Mouse (Mus musculus): Measurements from ENCODE around the gene Pik3r2. TPM values are rescaled to one million over a fixed set of nuclear protein-coding genes. Genes with fewer than 3 reads are reported as not detected.

Pik3r2 gene
- polyA plus RNA-seq, 1 experiment from 2014 or later, result 21.5 TPM

GRCm38 (mm10) chr8:70773410-70773809, 3.1 kb downstream of the Pik3r2 start:
- Histone ChIP-seq H3K27me3 (ENCODE audit: control insufficient read depth, insufficient read depth, low read length) (no peaks in the 10 kb centered on the region), H3K27ac (ENCODE audit: low read depth, low read length) (no peak overlapping the region), H3K4me2 (no peak overlapping the region), H3K9me3 (replicated peaks; ENCODE audit: control insufficient read depth, low read length) (no peaks in the 10 kb centered on the region), H3K9ac (ENCODE audit: low read depth, low read length) (no peak overlapping the region), H3K4me1 (ENCODE audit: control insufficient read depth, insufficient read depth, low read length) (peaks cover 24% of the 10 kb centered on the region), H3K4me3 (ENCODE audit: low read depth, low read length) (no peak overlapping the region), H3K36me3 (ENCODE audit: control insufficient read depth, insufficient read depth, low read length) (peaks cover 15% of the 10 kb centered on the region)
- ATAC-seq (replicated peaks; ENCODE audit: insufficient number of reproducible peaks, low FRiP score, low TSS enrichment), result no peak
- 82% methylated on average over 5 of the region's 5 CpGs for WGBS (ENCODE audit: insufficient replicate concordance)

- Histone ChIP-seq H3K4me3 (ENCODE audit: low read depth, low read length) (no peak overlapping the region), H3K9ac (ENCODE audit: low read depth, low read length) (no peak overlapping the region), H3K4me1 (ENCODE audit: control insufficient read depth, insufficient read depth, low read length) (peaks cover 19% of the 10 kb centered on the region), H3K27me3 (ENCODE audit: control insufficient read depth, insufficient read depth, low read length) (0 out of 2 replicates have a peak, but pooled peaks cover under 1% of the 10 kb centered on the region), H3K4me2 (no peak overlapping the region), H3K36me3 (ENCODE audit: control insufficient read depth, insufficient read depth, low read length) (peaks cover 17% of the 10 kb centered on the region), H3K27ac (ENCODE audit: low read depth, low read length) (no peak overlapping the region), H3K9me3 (replicated peaks; ENCODE audit: control insufficient read depth, low read length) (no peaks in the 10 kb centered on the region)
- WGBS (ENCODE audit: insufficient replicate concordance), result 83% methylated on average over 9 of the region's 9 CpGs
- ATAC-seq (replicated peaks; ENCODE audit: insufficient number of reproducible peaks, low FRiP score, low TSS enrichment), result no peak
These were observed 3.6 kb downstream of the Pik3r2 start for GRCm38 (mm10) chr8:70772890-70773289.

GRCm38 (mm10) chr8:70772075-70772474, 4.4 kb downstream of the Pik3r2 start:
- Histone ChIP-seq H3K27ac (ENCODE audit: low read depth, low read length) (no peak overlapping the region), H3K27me3 (ENCODE audit: control insufficient read depth, insufficient read depth, low read length) (peaks cover 2% of the 10 kb centered on the region; the same call in 1 of the 2 replicates), H3K9ac (ENCODE audit: low read depth, low read length) (no peak overlapping the region), H3K36me3 (ENCODE audit: control insufficient read depth, insufficient read depth, low read length) (peaks cover 17% of the 10 kb centered on the region), H3K9me3 (replicated peaks; ENCODE audit: control insufficient read depth, low read length) (no peaks in the 10 kb centered on the region), H3K4me1 (ENCODE audit: control insufficient read depth, insufficient read depth, low read length) (peaks cover 15% of the 10 kb centered on the region), H3K4me3 (ENCODE audit: low read depth, low read length) (no peak overlapping the region), H3K4me2 (no peak overlapping the region)
- 95% methylated on average over 13 of the region's 13 CpGs for WGBS (ENCODE audit: insufficient replicate concordance)
- no peak for ATAC-seq (replicated peaks; ENCODE audit: insufficient number of reproducible peaks, low FRiP score, low TSS enrichment)

GRCm38 (mm10) chr8:70771217-70771616, 5.3 kb downstream of the Pik3r2 start:
- ATAC-seq (replicated peaks; ENCODE audit: insufficient number of reproducible peaks, low FRiP score, low TSS enrichment), result no peak
- Histone ChIP-seq H3K36me3 (ENCODE audit: control insufficient read depth, insufficient read depth, low read length) (peaks cover 17% of the 10 kb centered on the region), H3K4me1 (ENCODE audit: control insufficient read depth, insufficient read depth, low read length) (peaks cover 23% of the 10 kb centered on the region), H3K27me3 (ENCODE audit: control insufficient read depth, insufficient read depth, low read length) (peaks cover 2% of the 10 kb centered on the region; the same call in 1 of the 2 replicates), H3K9me3 (replicated peaks; ENCODE audit: control insufficient read depth, low read length) (no peaks in the 10 kb centered on the region), H3K4me3 (ENCODE audit: low read depth, low read length) (no peak overlapping the region), H3K27ac (ENCODE audit: low read depth, low read length) (no peak overlapping the region), H3K4me2 (no peak overlapping the region), H3K9ac (ENCODE audit: low read depth, low read length) (no peak overlapping the region)
- WGBS (ENCODE audit: insufficient replicate concordance), result 85% methylated on average over 7 of the region's 7 CpGs

GRCm38 (mm10) chr8:70770748-70771147, 5.8 kb downstream of the Pik3r2 start:
- WGBS (ENCODE audit: insufficient replicate concordance), result 90% methylated on average over 13 of the region's 13 CpGs
- Histone ChIP-seq H3K4me3 (ENCODE audit: low read depth, low read length) (no peak overlapping the region), H3K4me2 (no peak overlapping the region), H3K4me1 (ENCODE audit: control insufficient read depth, insufficient read depth, low read length) (peaks cover 25% of the 10 kb centered on the region), H3K9me3 (replicated peaks; ENCODE audit: control insufficient read depth, low read length) (no peaks in the 10 kb centered on the region), H3K36me3 (ENCODE audit: control insufficient read depth, insufficient read depth, low read length) (peaks cover 17% of the 10 kb centered on the region), H3K27ac (ENCODE audit: low read depth, low read length) (no peak overlapping the region), H3K27me3 (ENCODE audit: control insufficient read depth, insufficient read depth, low read length) (peaks cover 2% of the 10 kb centered on the region; the same call in 1 of the 2 replicates), H3K9ac (ENCODE audit: low read depth, low read length) (no peak overlapping the region)
- no peak for ATAC-seq (replicated peaks; ENCODE audit: insufficient number of reproducible peaks, low FRiP score, low TSS enrichment)

GRCm38 (mm10) chr8:70769858-70770257, 6.7 kb downstream of the Pik3r2 start:
- Histone ChIP-seq H3K4me1 (ENCODE audit: control insufficient read depth, insufficient read depth, low read length) (peaks cover 22% of the 10 kb centered on the region), H3K9me3 (replicated peaks; ENCODE audit: control insufficient read depth, low read length) (no peaks in the 10 kb centered on the region), H3K27ac (ENCODE audit: low read depth, low read length) (no peak overlapping the region), H3K36me3 (ENCODE audit: control insufficient read depth, insufficient read depth, low read length) (peaks cover 17% of the 10 kb centered on the region), H3K27me3 (ENCODE audit: control insufficient read depth, insufficient read depth, low read length) (peaks cover 2% of the 10 kb centered on the region; the same call in 1 of the 2 replicates), H3K9ac (ENCODE audit: low read depth, low read length) (no peak overlapping the region), H3K4me3 (ENCODE audit: low read depth, low read length) (no peak overlapping the region), H3K4me2 (no peak overlapping the region)
- 57% methylated on average over 12 of the region's 12 CpGs for WGBS (ENCODE audit: insufficient replicate concordance)
- ATAC-seq (replicated peaks; ENCODE audit: insufficient number of reproducible peaks, low FRiP score, low TSS enrichment), result no peak

- Histone ChIP-seq H3K9me3 (replicated peaks; ENCODE audit: control insufficient read depth, low read length) (no peaks in the 10 kb centered on the region), H3K4me1 (ENCODE audit: control insufficient read depth, insufficient read depth, low read length) (peaks cover 20% of the 10 kb centered on the region), H3K9ac (ENCODE audit: low read depth, low read length) (no peak overlapping the region), H3K4me2 (no peak overlapping the region), H3K36me3 (ENCODE audit: control insufficient read depth, insufficient read depth, low read length) (peaks cover 17% of the 10 kb centered on the region), H3K4me3 (ENCODE audit: low read depth, low read length) (no peak overlapping the region), H3K27me3 (ENCODE audit: control insufficient read depth, insufficient read depth, low read length) (peaks cover 2% of the 10 kb centered on the region; the same call in 1 of the 2 replicates), H3K27ac (ENCODE audit: low read depth, low read length) (no peak overlapping the region)
- ATAC-seq (replicated peaks; ENCODE audit: insufficient number of reproducible peaks, low FRiP score, low TSS enrichment), result no peak; the same call in 1 of the 2 replicates
- WGBS (ENCODE audit: insufficient replicate concordance), result 7% methylated on average over 26 of the region's 26 CpGs
These were observed 7.2 kb downstream of the Pik3r2 start for GRCm38 (mm10) chr8:70769359-70769758.

GRCm38 (mm10) chr8:70768956-70769355, 7.6 kb downstream of the Pik3r2 start:
- Histone ChIP-seq H3K27ac (ENCODE audit: low read depth, low read length) (no peak overlapping the region), H3K9ac (ENCODE audit: low read depth, low read length) (no peak overlapping the region), H3K4me1 (ENCODE audit: control insufficient read depth, insufficient read depth, low read length) (peaks cover 18% of the 10 kb centered on the region), H3K9me3 (replicated peaks; ENCODE audit: control insufficient read depth, low read length) (no peaks in the 10 kb centered on the region), H3K36me3 (ENCODE audit: control insufficient read depth, insufficient read depth, low read length) (peaks cover 17% of the 10 kb centered on the region), H3K4me2 (no peak overlapping the region), H3K27me3 (ENCODE audit: control insufficient read depth, insufficient read depth, low read length) (peaks cover 2% of the 10 kb centered on the region; the same call in 1 of the 2 replicates), H3K4me3 (ENCODE audit: low read depth, low read length) (no peak overlapping the region)
- 84% methylated on average over 16 of the region's 16 CpGs for WGBS (ENCODE audit: insufficient replicate concordance)
- no peak for ATAC-seq (replicated peaks; ENCODE audit: insufficient number of reproducible peaks, low FRiP score, low TSS enrichment)

GRCm38 (mm10) chr8:70768231-70768776, 8.2 kb downstream of the Pik3r2 start:
- H3K4me1 ChIP-seq (ENCODE audit: control insufficient read depth, insufficient read depth, low read length), result peaks cover 22% of the 10 kb centered on the region
- no peak overlapping the region for H3K4me3 ChIP-seq (ENCODE audit: low read depth, low read length)
- no peak for ATAC-seq (replicated peaks; ENCODE audit: insufficient number of reproducible peaks, low FRiP score, low TSS enrichment)
- H3K4me2 ChIP-seq, result no peak overlapping the region
- peaks cover 17% of the 10 kb centered on the region for H3K36me3 ChIP-seq (ENCODE audit: control insufficient read depth, insufficient read depth, low read length)
- H3K9me3 ChIP-seq (replicated peaks; ENCODE audit: control insufficient read depth, low read length), result no peaks in the 10 kb centered on the region
- H3K9ac ChIP-seq (ENCODE audit: low read depth, low read length), result no peak overlapping the region
- no peak overlapping the region for H3K27ac ChIP-seq (ENCODE audit: low read depth, low read length)
- H3K27me3 ChIP-seq (ENCODE audit: control insufficient read depth, insufficient read depth, low read length), result peaks cover 2% of the 10 kb centered on the region; the same call in 1 of the 2 replicates
- 92% methylated on average over 31 of the region's 32 CpGs for WGBS (ENCODE audit: insufficient replicate concordance)
